Mouse (Mus musculus): Measurements from ENCODE around the gene Dnajc9. TPM values are rescaled to one million over a fixed set of nuclear protein-coding genes. Genes with fewer than 3 reads are reported as not detected.

Dnajc9 gene
- polyA plus RNA-seq, 1 experiment from 2014 or later, result 262 TPM

GRCm38 (mm10) chr14:20377112-20377521, 11.6 kb downstream of the Dnajc9 start:
- WGBS, result 78% methylated on average over 4 of the region's 4 CpGs
- Histone ChIP-seq H3K9ac (ENCODE audit: low read length) (no peak overlapping the region), H3K4me1 (ENCODE audit: control insufficient read depth, insufficient read depth, low read length) (no peaks in the 10 kb centered on the region), H3K9me3 (ENCODE audit: control insufficient read depth, low read length) (no peaks in the 10 kb centered on the region), H3K4me3 (ENCODE audit: low read depth, low read length) (no peak overlapping the region), H3K4me2 (ENCODE audit: low read depth, severe bottlenecking) (no peak overlapping the region), H3K36me3 (ENCODE audit: control insufficient read depth, insufficient read depth, low read length) (no peaks in the 10 kb centered on the region; the same call in 1 of the 2 replicates), H3K27ac (replicated peaks; ENCODE audit: low read depth, low read length) (no peak overlapping the region), H3K27me3 (ENCODE audit: control insufficient read depth, insufficient read depth, low read length) (no peaks in the 10 kb centered on the region)
- ATAC-seq (ENCODE audit: insufficient number of reproducible peaks, low FRiP score, low TSS enrichment, low read depth) (no peak), DNase-seq (ENCODE audit: low spot score) (no peak)

- H3K9me3 ChIP-seq (ENCODE audit: control insufficient read depth, low read length), result no peaks in the 10 kb centered on the region
- H3K36me3 ChIP-seq (ENCODE audit: control insufficient read depth, insufficient read depth, low read length), result peaks cover 2% of the 10 kb centered on the region; the same call in 1 of the 2 replicates
- H3K9ac ChIP-seq (ENCODE audit: low read length), result no peak overlapping the region
- 86% methylated on average over 1 of the region's 1 CpGs for WGBS
- H3K27me3 ChIP-seq (ENCODE audit: control insufficient read depth, insufficient read depth, low read length), result no peaks in the 10 kb centered on the region
- no peak for DNase-seq (ENCODE audit: low spot score)
- H3K4me3 ChIP-seq (ENCODE audit: low read depth, low read length), result no peak overlapping the region
- ATAC-seq (ENCODE audit: insufficient number of reproducible peaks, low FRiP score, low TSS enrichment, low read depth), result no peak
- no peak overlapping the region for H3K4me2 ChIP-seq (ENCODE audit: low read depth, severe bottlenecking)
- no peak overlapping the region for H3K27ac ChIP-seq (replicated peaks; ENCODE audit: low read depth, low read length)
- no peaks in the 10 kb centered on the region for H3K4me1 ChIP-seq (ENCODE audit: control insufficient read depth, insufficient read depth, low read length)
These were observed 16.9 kb downstream of the Dnajc9 start for GRCm38 (mm10) chr14:20371854-20372253.

- 91% methylated on average over 7 of the region's 7 CpGs for WGBS
- no peaks in the 10 kb centered on the region for H3K9me3 ChIP-seq (ENCODE audit: control insufficient read depth, low read length)
- no peaks in the 10 kb centered on the region for H3K27me3 ChIP-seq (ENCODE audit: control insufficient read depth, insufficient read depth, low read length)
- no peak overlapping the region for H3K27ac ChIP-seq (replicated peaks; ENCODE audit: low read depth, low read length)
- no peak overlapping the region for H3K9ac ChIP-seq (ENCODE audit: low read length)
- no peak overlapping the region for H3K4me2 ChIP-seq (ENCODE audit: low read depth, severe bottlenecking)
- H3K36me3 ChIP-seq (ENCODE audit: control insufficient read depth, insufficient read depth, low read length), result peaks cover 2% of the 10 kb centered on the region; the same call in 1 of the 2 replicates
- no peak for ATAC-seq (ENCODE audit: insufficient number of reproducible peaks, low FRiP score, low TSS enrichment, low read depth)
- H3K4me1 ChIP-seq (ENCODE audit: control insufficient read depth, insufficient read depth, low read length), result no peaks in the 10 kb centered on the region
- no peak overlapping the region for H3K4me3 ChIP-seq (ENCODE audit: low read depth, low read length)
- DNase-seq (ENCODE audit: low spot score), result no peak
These were observed 17.9 kb downstream of the Dnajc9 start for GRCm38 (mm10) chr14:20370798-20371197.

GRCm38 (mm10) chr14:20368271-20368670, 20.4 kb downstream of the Dnajc9 start:
- Histone ChIP-seq H3K9me3 (ENCODE audit: control insufficient read depth, low read length) (no peaks in the 10 kb centered on the region), H3K36me3 (ENCODE audit: control insufficient read depth, insufficient read depth, low read length) (peaks cover 2% of the 10 kb centered on the region; the same call in 1 of the 2 replicates), H3K9ac (ENCODE audit: low read length) (no peak overlapping the region), H3K27me3 (ENCODE audit: control insufficient read depth, insufficient read depth, low read length) (no peaks in the 10 kb centered on the region), H3K4me3 (ENCODE audit: low read depth, low read length) (no peak overlapping the region), H3K4me1 (ENCODE audit: control insufficient read depth, insufficient read depth, low read length) (no peaks in the 10 kb centered on the region), H3K4me2 (ENCODE audit: low read depth, severe bottlenecking) (no peak overlapping the region), H3K27ac (replicated peaks; ENCODE audit: low read depth, low read length) (no peak overlapping the region)
- DNase-seq (ENCODE audit: low spot score) (no peak), ATAC-seq (ENCODE audit: insufficient number of reproducible peaks, low FRiP score, low TSS enrichment, low read depth) (no peak)
- whole genome bisulfite sequencing, result 97% methylated on average over 3 of the region's 3 CpGs

- H3K4me2 ChIP-seq (ENCODE audit: low read depth, severe bottlenecking), result no peak overlapping the region
- H3K4me1 ChIP-seq (ENCODE audit: control insufficient read depth, insufficient read depth, low read length), result no peaks in the 10 kb centered on the region
- no peak overlapping the region for H3K9ac ChIP-seq (ENCODE audit: low read length)
- no peak overlapping the region for H3K4me3 ChIP-seq (ENCODE audit: low read depth, low read length)
- H3K36me3 ChIP-seq (ENCODE audit: control insufficient read depth, insufficient read depth, low read length), result no peaks in the 10 kb centered on the region; the same call in 1 of the 2 replicates
- DNase-seq (ENCODE audit: low spot score) (no peak), ATAC-seq (ENCODE audit: insufficient number of reproducible peaks, low FRiP score, low TSS enrichment, low read depth) (no peak)
- WGBS, result 93% methylated on average over 4 of the region's 4 CpGs
- H3K9me3 ChIP-seq (ENCODE audit: control insufficient read depth, low read length), result no peaks in the 10 kb centered on the region
- no peak overlapping the region for H3K27ac ChIP-seq (replicated peaks; ENCODE audit: low read depth, low read length)
- H3K27me3 ChIP-seq (ENCODE audit: control insufficient read depth, insufficient read depth, low read length), result no peaks in the 10 kb centered on the region
These were observed 25.5 kb downstream of the Dnajc9 start for GRCm38 (mm10) chr14:20363230-20363629.

GRCm38 (mm10) chr14:20347991-20348541, 40.6 kb downstream of the Dnajc9 start, which contains the start of the genes Ecd and Fam149b:
Ecd (minus strand) TSS chr14:20348121.
Fam149b (plus strand) TSS chr14:20348162.
- ATAC-seq (ENCODE audit: insufficient number of reproducible peaks, low FRiP score, low TSS enrichment, low read depth) (peak; percentile 98), DNase-seq (ENCODE audit: low spot score) (peak; percentile 96)
- WGBS, result under 1% methylated on average over 42 of the region's 42 CpGs
- H3K27ac ChIP-seq (replicated peaks; ENCODE audit: low read depth, low read length), result peak within 1 kb of the TSS; percentile 23; the same call in 1 of the 2 replicates
- no peaks in the 10 kb centered on the region for H3K9me3 ChIP-seq (ENCODE audit: control insufficient read depth, low read length)
- no peaks in the 10 kb centered on the region for H3K27me3 ChIP-seq (ENCODE audit: control insufficient read depth, insufficient read depth, low read length)
- peaks cover 4% of the 10 kb centered on the region; the same call in 1 of the 2 replicates for H3K36me3 ChIP-seq (ENCODE audit: control insufficient read depth, insufficient read depth, low read length)
- H3K4me2 ChIP-seq (ENCODE audit: low read depth, severe bottlenecking), result peak within 1 kb of the TSS; percentile 71
- H3K4me1 ChIP-seq (ENCODE audit: control insufficient read depth, insufficient read depth, low read length), result 0 out of 2 replicates have a peak, but pooled peaks cover 2% of the 10 kb centered on the region
- H3K9ac ChIP-seq (ENCODE audit: low read length), result peak within 1 kb of the TSS; percentile 81
- H3K4me3 ChIP-seq (ENCODE audit: low read depth, low read length), result peak within 1 kb of the TSS; percentile 49

GRCm38 (mm10) chr14:20347441-20347990, 41.2 kb downstream of the Dnajc9 start:
- Histone ChIP-seq H3K4me1 (ENCODE audit: control insufficient read depth, insufficient read depth, low read length) (0 out of 2 replicates have a peak, but pooled peaks cover 2% of the 10 kb centered on the region), H3K27me3 (ENCODE audit: control insufficient read depth, insufficient read depth, low read length) (no peaks in the 10 kb centered on the region), H3K9ac (ENCODE audit: low read length) (peak overlapping the region; percentile 68), H3K4me3 (ENCODE audit: low read depth, low read length) (peak overlapping the region; percentile 49), H3K9me3 (ENCODE audit: control insufficient read depth, low read length) (no peaks in the 10 kb centered on the region), H3K36me3 (ENCODE audit: control insufficient read depth, insufficient read depth, low read length) (peaks cover 2% of the 10 kb centered on the region; the same call in 1 of the 2 replicates), H3K4me2 (ENCODE audit: low read depth, severe bottlenecking) (peak overlapping the region; percentile 39), H3K27ac (replicated peaks; ENCODE audit: low read depth, low read length) (no peak overlapping the region)
- ATAC-seq (ENCODE audit: insufficient number of reproducible peaks, low FRiP score, low TSS enrichment, low read depth) (no peak; the same call in 1 of the 2 replicates), DNase-seq (ENCODE audit: low spot score) (no peak)
- WGBS, result 4% methylated on average over 15 of the region's 15 CpGs

GRCm38 (mm10) chr14:20345885-20346284, 42.8 kb downstream of the Dnajc9 start:
- no peak for DNase-seq (ENCODE audit: low spot score)
- H3K4me2 ChIP-seq (ENCODE audit: low read depth, severe bottlenecking), result no peak overlapping the region
- H3K9me3 ChIP-seq (ENCODE audit: control insufficient read depth, low read length), result no peaks in the 10 kb centered on the region
- H3K4me1 ChIP-seq (ENCODE audit: control insufficient read depth, insufficient read depth, low read length), result 0 out of 2 replicates have a peak, but pooled peaks cover 2% of the 10 kb centered on the region
- no peaks in the 10 kb centered on the region for H3K27me3 ChIP-seq (ENCODE audit: control insufficient read depth, insufficient read depth, low read length)
- H3K9ac ChIP-seq (ENCODE audit: low read length), result no peak overlapping the region
- no peak overlapping the region for H3K27ac ChIP-seq (replicated peaks; ENCODE audit: low read depth, low read length)
- no peak for ATAC-seq (ENCODE audit: insufficient number of reproducible peaks, low FRiP score, low TSS enrichment, low read depth)
- H3K36me3 ChIP-seq (ENCODE audit: control insufficient read depth, insufficient read depth, low read length), result peaks cover 7% of the 10 kb centered on the region
- 87% methylated on average over 9 of the region's 9 CpGs for WGBS
- H3K4me3 ChIP-seq (ENCODE audit: low read depth, low read length), result no peak overlapping the region
